Mouse (Mus musculus) lung, adult 2 months (tissue): Measurements from ENCODE around the gene Ifit1bl1.
A peak's percentile ranks its signal among the peaks of the same experiment; 100 is the strongest.

Experiments
- CTCF ChIP-seq: fragments of 200-500 bp; IDR thresholded peaks from 2 replicates; pipeline ENCODE4 v1.5.1; 2011; ENCODE audit warnings: mild to moderate bottlenecking, low read length, control low read depth; ENCODE audit not compliant: insufficient read depth
- POLR2A ChIP-seq: fragments of 200-500 bp; IDR thresholded peaks from 2 replicates; pipeline ENCODE4 v1.6.1; 2011; ENCODE audit warnings: low read depth, mild to moderate bottlenecking, control low read depth, low read length, borderline replicate concordance; ENCODE audit errors: extremely low read depth

DNA sequence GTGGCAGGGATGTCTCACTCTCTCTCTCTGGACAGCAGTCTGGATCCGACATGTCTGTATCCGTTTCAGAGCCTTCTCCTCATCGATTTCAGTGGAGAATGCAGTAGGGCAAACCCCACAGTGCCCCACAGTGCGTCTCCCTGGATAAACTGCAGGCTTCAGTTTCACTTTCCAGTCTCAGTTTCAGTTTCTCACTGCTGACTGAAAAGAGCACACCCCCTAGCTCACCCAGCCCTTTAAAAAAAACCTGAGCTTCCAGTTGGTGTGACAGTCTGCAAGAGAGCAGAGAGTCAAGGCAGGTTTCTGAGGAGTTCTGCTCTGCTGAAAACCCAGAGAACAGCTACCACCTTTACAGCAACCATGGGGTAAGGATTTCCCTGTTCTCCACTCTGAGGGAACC lies 38.9 kb upstream of the Ifit1bl1 start, which contains the start of the genes Ifit1bl2 and Ifit1:
- TF ChIP-seq CTCF (no peak), POLR2A (peak; percentile 42; the same call in 1 of the 2 replicates)
